ENCODE assay signal across 26 mouse cellular contexts in genomic region chr13:102276885-102277284, GRCm38 (mm10).
A peak's percentile ranks its signal among the peaks of the same experiment; 100 is the strongest.
DNase-seq lines count a peak whose midpoint lies in the region; ATAC-seq lines count a peak whose summit lies in the region.
"Had no signal": no experiment of that assay in that cellular context is flagged by ENCODE, and none has a peak within 500 bp of the region (broad histone marks: within the 10 kb centered on the region; RNA-seq: fewer than 3 reads in every experiment).

No protein-coding gene starts in this region.

- H3K4me3 ChIP-seq in hindbrain, embryonic 14.5 days (replicated peaks; ENCODE audit: low read length), result no peak overlapping the region
- H3K4me3 ChIP-seq in hindbrain, embryonic 12.5 days, result no peak overlapping the region
- H3K4me3 ChIP-seq: embryonic facial prominence, embryonic 10.5 days; embryonic facial prominence, embryonic 13.5 days; erythroblast, embryonic 14.5 days; forebrain, embryonic 13.5 days; heart, adult 2 months; heart, embryonic 10.5 days; heart, embryonic 13.5 days; intestine, embryonic 15.5 days had no signal

- H3K36me3 ChIP-seq in hindbrain, embryonic 14.5 days (replicated peaks; ENCODE audit: control insufficient read depth, insufficient read depth), result no peaks in the 10 kb centered on the region
- no peaks in the 10 kb centered on the region for H3K36me3 ChIP-seq in hindbrain, embryonic 12.5 days
- H3K36me3 ChIP-seq: embryonic facial prominence, embryonic 10.5 days; embryonic facial prominence, embryonic 13.5 days; heart, embryonic 10.5 days; heart, embryonic 13.5 days; intestine, embryonic 15.5 days had no signal

- no peak overlapping the region for H3K27ac ChIP-seq in hindbrain, embryonic 14.5 days
- H3K27ac ChIP-seq in hindbrain, embryonic 12.5 days, result no peak overlapping the region
- H3K27ac ChIP-seq: embryonic facial prominence, embryonic 10.5 days; embryonic facial prominence, embryonic 13.5 days; forebrain, embryonic 13.5 days; heart, adult 2 months; heart, embryonic 10.5 days; heart, embryonic 13.5 days; intestine, embryonic 15.5 days had no signal

- H3K4me2 ChIP-seq in hindbrain, embryonic 14.5 days (replicated peaks), result no peak overlapping the region
- H3K4me2 ChIP-seq in hindbrain, embryonic 12.5 days (replicated peaks), result no peak overlapping the region
- H3K4me2 ChIP-seq: embryonic facial prominence, embryonic 13.5 days; forebrain, embryonic 13.5 days; heart, embryonic 13.5 days; intestine, embryonic 15.5 days had no signal

- ATAC-seq in hindbrain, embryonic 14.5 days (ENCODE audit: low FRiP score), result no peak
- ATAC-seq in hindbrain, embryonic 12.5 days (ENCODE audit: low FRiP score), result no peak
- ATAC-seq: activated CD4-positive, CD25-positive, alpha-beta regulatory T cell, adult 4 months; forebrain, embryonic 13.5 days; hindbrain, embryonic 16.5 days; intestine, embryonic 15.5 days had no signal

- H3K9me3 ChIP-seq in hindbrain, embryonic 14.5 days (ENCODE audit: control insufficient read depth, low read length), result no peaks in the 10 kb centered on the region
- no peaks in the 10 kb centered on the region for H3K9me3 ChIP-seq in hindbrain, embryonic 12.5 days (replicated peaks)
- H3K9me3 ChIP-seq: embryonic facial prominence, embryonic 10.5 days; embryonic facial prominence, embryonic 13.5 days; forebrain, embryonic 13.5 days; heart, embryonic 10.5 days; heart, embryonic 13.5 days; intestine, embryonic 15.5 days had no signal

- no peaks in the 10 kb centered on the region for H3K4me1 ChIP-seq in hindbrain, embryonic 14.5 days (replicated peaks; ENCODE audit: control insufficient read depth, insufficient read depth, low read length)
- H3K4me1 ChIP-seq in hindbrain, embryonic 12.5 days, result no peaks in the 10 kb centered on the region
- H3K4me1 ChIP-seq: embryonic facial prominence, embryonic 10.5 days; embryonic facial prominence, embryonic 13.5 days; forebrain, embryonic 13.5 days; heart, embryonic 10.5 days; heart, embryonic 13.5 days; intestine, embryonic 15.5 days had no signal

- DNase-seq in cerebellum, postnatal 10 days, result peak; percentile 11 to 16
- no peak for DNase-seq in cerebellum, postnatal 4 days (ENCODE audit: low spot score in 2 of 2)
- DNase-seq in hindbrain, embryonic 14.5 days (ENCODE audit: low spot score), result peak; percentile 15
- DNase-seq in lung, postnatal 25 days (ENCODE audit: low spot score), result peak; percentile 2
- DNase-seq in lung, postnatal 10 days, result no peak
- DNase-seq: adrenal gland, adult 8-10 months; adrenal gland, postnatal 25 days; cerebellum, adult 18-20 months; cerebellum, adult 9-10 months; cerebellum, postnatal 25 days; embryo, embryonic 11 days; gastrocnemius, postnatal 10 days; gastrocnemius, postnatal 36 days; heart, adult 2 months; heart, postnatal 14 days; heart, postnatal 4 days had no signal

- H3K27me3 ChIP-seq in hindbrain, embryonic 14.5 days (ENCODE audit: control insufficient read depth, insufficient read depth, low read length), result no peaks in the 10 kb centered on the region
- H3K27me3 ChIP-seq in hindbrain, embryonic 12.5 days, result no peaks in the 10 kb centered on the region
- H3K27me3 ChIP-seq: embryonic facial prominence, embryonic 13.5 days; forebrain, embryonic 13.5 days; heart, embryonic 13.5 days; intestine, embryonic 15.5 days had no signal

- no peak overlapping the region for H3K9ac ChIP-seq in hindbrain, embryonic 14.5 days
- H3K9ac ChIP-seq in hindbrain, embryonic 12.5 days, result no peak overlapping the region
- H3K9ac ChIP-seq: embryonic facial prominence, embryonic 13.5 days; forebrain, embryonic 13.5 days; heart, embryonic 13.5 days; intestine, embryonic 15.5 days had no signal

Comparison
In these comparisons a context has a peak if more than half of its experiments do, and no peak if none do; other contexts are left out.
1. DNase-seq: peak in cerebellum, postnatal 10 days (2 of 2), hindbrain, embryonic 14.5 days (single experiment) and lung, postnatal 25 days (single experiment); none in cerebellum, postnatal 4 days (0 of 2) and lung, postnatal 10 days (single experiment).